Mouse (Mus musculus): ENCODE data around the gene Med6. TPM values are rescaled to one million over a fixed set of nuclear protein-coding genes. Genes with fewer than 3 reads are reported as not detected.

The Med6 gene
- polyA plus RNA-seq, 1 experiment from 2014 or later: 51.4 TPM

Other genes starting within 250 kb of the Med6 start
- gene Gm4787, start 215.5 kb downstream of the Med6 start, polyA plus RNA-seq (2015; fragmentation: Nextera tagmentation; extraction: Ambion mirVana): 0.20 and 0.25 TPM in 2 replicates
- 0.25 and 0.87 TPM in 2 replicates for gene Adam4, start 173.1 kb downstream of the Med6 start, polyA plus RNA-seq (2015; fragmentation: Nextera tagmentation; extraction: Ambion mirVana)
- gene Cox16, start 109.9 kb downstream of the Med6 start, polyA plus RNA-seq (2015; fragmentation: Nextera tagmentation; extraction: Ambion mirVana): 102 and 103 TPM in 2 replicates
- gene Gm20498, start 62.1 kb downstream of the Med6 start, polyA plus RNA-seq (2015; fragmentation: Nextera tagmentation; extraction: Ambion mirVana): 27.5 and 30.4 TPM in 2 replicates
- 29.3 and 42.6 TPM in 2 replicates for gene Synj2bp, start 62.1 kb downstream of the Med6 start, polyA plus RNA-seq (2015; fragmentation: Nextera tagmentation; extraction: Ambion mirVana)
- gene Adam21, start 26.5 kb downstream of the Med6 start, polyA plus RNA-seq (2015; fragmentation: Nextera tagmentation; extraction: Ambion mirVana): 0.51 and 0.75 TPM in 2 replicates
- 20.3 and 24.6 TPM in 2 replicates for gene Ttc9, start 36.2 kb upstream of the Med6 start, polyA plus RNA-seq (2015; fragmentation: Nextera tagmentation; extraction: Ambion mirVana)
- gene Map3k9, start 186.2 kb upstream of the Med6 start, polyA plus RNA-seq (2015; fragmentation: Nextera tagmentation; extraction: Ambion mirVana): 7.2 and 8.7 TPM in 2 replicates